Mouse (Mus musculus) lung, embryonic 15.5 days (tissue): ENCODE data around the gene Syk. TPM values are rescaled to one million over a fixed set of nuclear protein-coding genes. Genes with fewer than 3 reads are reported as not detected.

Experiments used
- ATAC-seq: fragments of 200-750 bp; cut with Nextera tagmentation; 2 replicates; pipeline ENCODE4 v1.8.0; 2017; ENCODE audit warnings: moderate number of reproducible peaks, borderline replicate concordance; ENCODE audit not compliant: low FRiP score, low TSS enrichment; ENCODE audit errors: extremely low read depth
- H3K27ac ChIP-seq: fragments of 300-500 bp; sonication (generic); 2 replicates; pipeline ENCODE4 v1.5.1; 2015; ENCODE audit warnings: moderate library complexity, mild to moderate bottlenecking, inconsistent platforms
- H3K27me3 ChIP-seq: fragments of 300-500 bp; sonication (generic); 2 replicates; pipeline ENCODE4 v1.6.1; 2015; ENCODE audit warnings: inconsistent platforms
- H3K36me3 ChIP-seq: fragments of 300-500 bp; sonication (generic); 2 replicates; pipeline ENCODE4 v1.6.1; 2015; ENCODE audit warnings: inconsistent platforms
- H3K4me1 ChIP-seq: fragments of 300-500 bp; sonication (generic); 2 replicates; pipeline ENCODE4 v1.6.1; 2015; ENCODE audit warnings: inconsistent platforms
- H3K4me2 ChIP-seq: fragments of 300-500 bp; sonication (generic); 2 replicates; pipeline ENCODE4 v1.6.1; 2015; ENCODE audit warnings: inconsistent platforms, mild to moderate bottlenecking, moderate library complexity
- H3K4me3 ChIP-seq: fragments of 300-500 bp; sonication (generic); 2 replicates; pipeline ENCODE4 v1.5.1; 2015; ENCODE audit warnings: mild to moderate bottlenecking, inconsistent platforms
- H3K9ac ChIP-seq: fragments of 300-500 bp; sonication (generic); 2 replicates; pipeline ENCODE4 v1.6.1; 2015; ENCODE audit warnings: inconsistent platforms
- H3K9me3 ChIP-seq: fragments of 300-500 bp; sonication (generic); 2 replicates; pipeline ENCODE4 v1.6.1; 2016; ENCODE audit warnings: inconsistent platforms
- WGBS: fragments of 180-500 bp; shearing (Covaris S2); methylation state at CpG from one replicate; pipeline ENCODE4 v1.1.7; 2015; 5-methylcytosine and 5-hydroxymethylcytosine counted together
- polyA plus RNA-seq: library from polyadenylated mRNA; unstranded; fragments of >200 nt; fragmentation: Nextera tagmentation; extraction: Ambion mirVana; gene quantifications from 2 replicates; pipeline ENCODE4 v1.2.1, GENCODE M21; 2015

Gene Syk
- 5.3 and 5.5 TPM in 2 replicates for polyA plus RNA-seq

GRCm38 (mm10) chr13:52582878-52583661 lies at the start of gene Syk:
TSS of gene Syk (plus strand) at chr13:52583173.
- Histone ChIP-seq H3K4me1 (peaks cover 16% of the 10 kb centered on the region), H3K36me3 (no peaks in the 10 kb centered on the region), H3K4me3 (peak within 1 kb of the TSS; percentile 63), H3K9ac (peak within 1 kb of the TSS; percentile 74), H3K4me2 (peak within 1 kb of the TSS; percentile 97), H3K27me3 (no peaks in the 10 kb centered on the region), H3K9me3 (no peaks in the 10 kb centered on the region), H3K27ac (peak within 1 kb of the TSS; percentile 86)
- ATAC-seq: peak; percentile 77
- WGBS: under 1% methylated on average over 70 of the region's 70 CpGs

GRCm38 (mm10) chr13:52533644-52534043 lies 49.3 kb upstream of the Syk start:
- Histone ChIP-seq H3K4me1 (peaks cover 8% of the 10 kb centered on the region), H3K36me3 (no peaks in the 10 kb centered on the region), H3K27ac (no peak overlapping the region), H3K9me3 (no peaks in the 10 kb centered on the region), H3K4me3 (no peak overlapping the region), H3K27me3 (peaks cover 19% of the 10 kb centered on the region), H3K4me2 (no peak overlapping the region), H3K9ac (no peak overlapping the region)
- WGBS: 69% methylated on average over 5 of the region's 5 CpGs
- no peak for ATAC-seq

GRCm38 (mm10) chr13:52535542-52535941 lies 47.4 kb upstream of the Syk start:
- Histone ChIP-seq H3K36me3 (no peaks in the 10 kb centered on the region), H3K4me2 (no peak overlapping the region), H3K27ac (no peak overlapping the region), H3K9ac (no peak overlapping the region), H3K4me3 (no peak overlapping the region), H3K27me3 (peaks cover under 1% of the 10 kb centered on the region; the same call in 1 of the 2 replicates), H3K9me3 (no peaks in the 10 kb centered on the region), H3K4me1 (peaks cover under 1% of the 10 kb centered on the region)
- WGBS: 4% methylated on average over 4 of the region's 4 CpGs
- ATAC-seq: 0 out of 2 replicates have a peak, but pooled peaks have one; percentile 52

GRCm38 (mm10) chr13:52537754-52538587 lies 45.0 kb upstream of the Syk start:
- H3K27me3 ChIP-seq: no peaks in the 10 kb centered on the region
- no peak for ATAC-seq
- no peaks in the 10 kb centered on the region for H3K36me3 ChIP-seq
- no peaks in the 10 kb centered on the region for H3K4me1 ChIP-seq
- no peak overlapping the region for H3K27ac ChIP-seq
- H3K4me3 ChIP-seq: no peak overlapping the region
- H3K9ac ChIP-seq: no peak overlapping the region
- no peak overlapping the region for H3K4me2 ChIP-seq
- H3K9me3 ChIP-seq: no peaks in the 10 kb centered on the region
- WGBS: 90% methylated on average over 26 of the region's 26 CpGs

GRCm38 (mm10) chr13:52538588-52539116 lies 44.3 kb upstream of the Syk start:
- no peak for ATAC-seq
- H3K4me1 ChIP-seq: no peaks in the 10 kb centered on the region
- H3K27ac ChIP-seq: no peak overlapping the region
- H3K36me3 ChIP-seq: no peaks in the 10 kb centered on the region
- H3K4me2 ChIP-seq: no peak overlapping the region
- no peaks in the 10 kb centered on the region for H3K27me3 ChIP-seq
- 87% methylated on average over 9 of the region's 9 CpGs for WGBS
- no peak overlapping the region for H3K4me3 ChIP-seq
- H3K9ac ChIP-seq: no peak overlapping the region
- H3K9me3 ChIP-seq: no peaks in the 10 kb centered on the region

GRCm38 (mm10) chr13:52539461-52539860 lies 43.5 kb upstream of the Syk start:
- Histone ChIP-seq H3K9me3 (no peaks in the 10 kb centered on the region), H3K27ac (no peak overlapping the region), H3K9ac (no peak overlapping the region), H3K36me3 (no peaks in the 10 kb centered on the region), H3K4me2 (no peak overlapping the region), H3K4me1 (no peaks in the 10 kb centered on the region), H3K4me3 (no peak overlapping the region), H3K27me3 (no peaks in the 10 kb centered on the region)
- ATAC-seq: no peak
- 81% methylated on average over 6 of the region's 6 CpGs for WGBS

- Histone ChIP-seq H3K27me3 (no peaks in the 10 kb centered on the region), H3K4me2 (no peak overlapping the region), H3K9me3 (no peaks in the 10 kb centered on the region), H3K36me3 (no peaks in the 10 kb centered on the region), H3K27ac (no peak overlapping the region), H3K9ac (no peak overlapping the region), H3K4me1 (no peaks in the 10 kb centered on the region), H3K4me3 (no peak overlapping the region)
- WGBS: 55% methylated on average over 5 of the region's 5 CpGs
- no peak for ATAC-seq
Measured at GRCm38 (mm10) chr13:52541385-52542035, 41.5 kb upstream of the Syk start.

GRCm38 (mm10) chr13:52542036-52542526 lies 40.9 kb upstream of the Syk start:
- Histone ChIP-seq H3K36me3 (no peaks in the 10 kb centered on the region), H3K9me3 (no peaks in the 10 kb centered on the region), H3K27ac (no peak overlapping the region), H3K4me1 (no peaks in the 10 kb centered on the region), H3K9ac (no peak overlapping the region), H3K4me2 (no peak overlapping the region), H3K27me3 (no peaks in the 10 kb centered on the region), H3K4me3 (no peak overlapping the region)
- WGBS: 62% methylated on average over 8 of the region's 8 CpGs
- ATAC-seq: no peak

- H3K27me3 ChIP-seq: no peaks in the 10 kb centered on the region
- no peak overlapping the region for H3K27ac ChIP-seq
- WGBS: 68% methylated on average over 4 of the region's 4 CpGs
- H3K4me1 ChIP-seq: no peaks in the 10 kb centered on the region
- no peaks in the 10 kb centered on the region for H3K36me3 ChIP-seq
- H3K4me2 ChIP-seq: no peak overlapping the region
- H3K9me3 ChIP-seq: no peaks in the 10 kb centered on the region
- H3K9ac ChIP-seq: no peak overlapping the region
- no peak overlapping the region for H3K4me3 ChIP-seq
- no peak for ATAC-seq
Measured at GRCm38 (mm10) chr13:52542636-52543035, 40.3 kb upstream of the Syk start.

- ATAC-seq: no peak
- Histone ChIP-seq H3K4me1 (no peaks in the 10 kb centered on the region), H3K4me3 (no peak overlapping the region), H3K27me3 (no peaks in the 10 kb centered on the region), H3K9ac (no peak overlapping the region), H3K27ac (no peak overlapping the region), H3K4me2 (no peak overlapping the region), H3K36me3 (no peaks in the 10 kb centered on the region), H3K9me3 (no peaks in the 10 kb centered on the region)
- WGBS: 57% methylated on average over 6 of the region's 6 CpGs
Measured at GRCm38 (mm10) chr13:52546288-52546687, 36.7 kb upstream of the Syk start.

GRCm38 (mm10) chr13:52550690-52551193 lies 32.2 kb upstream of the Syk start:
- H3K36me3 ChIP-seq: no peaks in the 10 kb centered on the region
- no peak overlapping the region for H3K27ac ChIP-seq
- WGBS: 62% methylated on average over 5 of the region's 5 CpGs
- no peak overlapping the region for H3K9ac ChIP-seq
- no peaks in the 10 kb centered on the region for H3K9me3 ChIP-seq
- H3K4me1 ChIP-seq: no peaks in the 10 kb centered on the region
- ATAC-seq: no peak
- H3K4me2 ChIP-seq: no peak overlapping the region
- no peaks in the 10 kb centered on the region for H3K27me3 ChIP-seq
- H3K4me3 ChIP-seq: no peak overlapping the region
